ENCODE assay signal across 8 mouse cellular contexts in the genomic region with DNA sequence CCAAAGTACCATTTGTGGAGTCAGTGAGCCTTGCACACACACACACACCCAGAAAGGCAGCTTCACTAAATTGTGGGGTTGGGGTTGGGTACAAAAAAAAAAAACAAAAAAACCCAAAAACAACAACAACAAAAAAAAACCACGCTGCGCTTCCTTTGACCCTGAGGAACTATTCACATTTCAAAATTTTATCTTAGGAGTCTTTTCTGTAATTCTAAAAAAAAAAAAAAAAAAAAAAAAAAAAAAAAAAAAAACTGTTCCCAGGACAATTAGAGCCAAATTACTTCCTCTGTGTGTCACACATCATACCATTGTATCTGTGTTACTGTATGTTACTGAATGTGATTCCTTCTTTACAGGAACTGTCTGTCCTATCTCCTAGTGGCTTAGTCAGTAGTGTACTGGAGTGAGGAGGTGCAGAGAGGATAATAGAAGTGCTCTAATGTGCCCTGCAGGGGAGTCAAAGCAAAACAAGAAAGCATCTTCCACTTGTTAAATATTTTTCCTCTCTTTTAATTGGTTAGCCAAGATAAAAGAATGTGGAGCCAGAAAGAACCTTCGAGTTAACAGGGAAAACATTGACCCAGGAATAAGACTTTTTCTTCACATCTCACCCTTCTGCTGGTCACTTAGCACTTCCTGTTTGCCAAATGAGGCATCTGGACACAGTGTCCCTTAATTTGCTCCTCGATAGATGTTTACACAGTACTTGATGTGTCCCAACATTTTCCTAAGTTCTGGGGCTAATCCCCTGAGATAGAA. TPM values are rescaled to one million over a fixed set of nuclear protein-coding genes. Genes with fewer than 3 reads are reported as not detected.
DNase-seq lines count a peak whose midpoint lies in the region; ATAC-seq and TF ChIP-seq lines count a peak whose summit lies in the region.

No protein-coding gene starts in this region.

- intact Hi-C loops in left cerebral cortex, postnatal 10 days (cut with DNase I), result loop anchor here (5.0 kb wide), 1 partner anchor 182 kb away; no protein-coding TSS in a partner anchor

- peaks cover 0 to 23% of the 10 kb centered on the region in 2 experiments for H3K36me3 ChIP-seq in CH12.LX (replicated peaks in 1 of 2; ENCODE audit: control insufficient read depth in 1 of 2, insufficient read depth in 1 of 2, low read length in 1 of 2)
- H3K36me3 ChIP-seq in forebrain, embryonic 14.5 days (ENCODE audit: control insufficient read depth, insufficient read depth, low read length), result peaks cover 3% of the 10 kb centered on the region; the same call in 1 of the 2 replicates
- H3K36me3 ChIP-seq in limb, embryonic 12.5 days, result peaks cover 13% of the 10 kb centered on the region

- ATAC-seq in forebrain, embryonic 14.5 days, result no peak
- ATAC-seq in limb, embryonic 12.5 days (ENCODE audit: insufficient number of reproducible peaks, insufficient read depth, low FRiP score, low TSS enrichment, low read depth), result no peak

- TF ChIP-seq POLR2A in cerebellum, adult 2 months (IDR thresholded peaks at IDR 0.05; ENCODE audit: borderline replicate concordance, insufficient read depth, low read length), result no peak
- no peak; the same call in 1 of the 2 replicates for TF ChIP-seq POLR2A in CH12.LX (IDR thresholded peaks at IDR 0.05; ENCODE audit: low read depth, low read length)
- no peak for TF ChIP-seq POLR2A in olfactory bulb, adult 2 months (IDR thresholded peaks at IDR 0.05; ENCODE audit: insufficient read depth, low read depth, low read length)

- in situ Hi-C loops in CH12.LX (cut with MboI; ENCODE audit: low pct_ligation_motif_present, low pct_unique_long_range_greater_than_20kb, low sequenced_read_pairs), result no loop called here

- no peaks in the 10 kb centered on the region for H3K9me3 ChIP-seq in CH12.LX (replicated peaks; ENCODE audit: low read length)
- no peaks in the 10 kb centered on the region for H3K9me3 ChIP-seq in forebrain, embryonic 14.5 days (replicated peaks; ENCODE audit: control insufficient read depth, low read length)
- H3K9me3 ChIP-seq in limb, embryonic 12.5 days, result no peaks in the 10 kb centered on the region

- peak overlapping the region; percentile 62 for H3K4me2 ChIP-seq in CH12.LX (ENCODE audit: insufficient read depth, low read depth, poor library complexity, severe bottlenecking)
- H3K4me2 ChIP-seq in forebrain, embryonic 14.5 days (ENCODE audit: low read length), result peak overlapping the region; percentile 69
- H3K4me2 ChIP-seq in limb, embryonic 12.5 days, result peak overlapping the region; percentile 61

- no peaks in the 10 kb centered on the region for H3K27me3 ChIP-seq in cerebellum, adult 2 months (ENCODE audit: control insufficient read depth, insufficient read depth, low read length)
- H3K27me3 ChIP-seq in CH12.LX (replicated peaks), result no peaks in the 10 kb centered on the region
- no peaks in the 10 kb centered on the region for H3K27me3 ChIP-seq in forebrain, embryonic 14.5 days (replicated peaks; ENCODE audit: control insufficient read depth, insufficient read depth, low read length)
- no peaks in the 10 kb centered on the region for H3K27me3 ChIP-seq in limb, embryonic 12.5 days

- TF ChIP-seq CTCF in cerebellum, adult 2 months (IDR thresholded peaks at IDR 0.05; ENCODE audit: borderline replicate concordance, insufficient read depth, low read depth, low read length), result no peak
- TF ChIP-seq CTCF in CH12.LX (conservative IDR thresholded peaks at IDR 0.05 in 1 of 2, IDR thresholded peaks at IDR 0.05 in 1 of 2; ENCODE audit: low read depth in 2 of 2, low read length in 2 of 2), result no peak
- TF ChIP-seq CTCF in olfactory bulb, adult 2 months (IDR thresholded peaks at IDR 0.05; ENCODE audit: insufficient read depth, low read depth, low read length), result no peak

- 0 out of 2 replicates have a peak overlapping the region, but pooled peaks have one; percentile 57 for H3K27ac ChIP-seq in cerebellum, adult 2 months (ENCODE audit: insufficient read depth, low read length)
- H3K27ac ChIP-seq in CH12.LX (ENCODE audit: insufficient read depth, low read depth), result no peak overlapping the region
- no peak overlapping the region for H3K27ac ChIP-seq in forebrain, embryonic 14.5 days (ENCODE audit: low read depth, low read length)
- H3K27ac ChIP-seq in limb, embryonic 12.5 days, result peak overlapping the region; percentile 99; the same call in 1 of the 2 replicates
- peak overlapping the region; percentile 61; the same call in 1 of the 2 replicates for H3K27ac ChIP-seq in olfactory bulb, adult 2 months (ENCODE audit: insufficient read depth, low read depth, low read length)

- DNase-seq in cerebellum, adult 2 months, result no peak
- no peak for DNase-seq in cerebellum, adult 11 months
- DNase-seq in CH12.LX (ENCODE audit: extremely low read depth), result peak; percentile 41
- DNase-seq in forebrain, embryonic 14.5 days (ENCODE audit: low spot score), result peak; percentile 20
- DNase-seq in left cerebral cortex, postnatal 10 days (ENCODE audit: extremely low spot score in 1 of 2, low spot score in 2 of 2), result no peak
- no peak for DNase-seq in ovary, postnatal 10 days (ENCODE audit: low spot score)

- TF ChIP-seq EP300 in CH12.LX (IDR thresholded peaks at IDR 0.05; ENCODE audit: low read length), result 0 out of 2 replicates have a peak, but pooled peaks have one; percentile 13

- H3K9ac ChIP-seq in CH12.LX (ENCODE audit: insufficient read depth, low read depth), result peak overlapping the region; percentile 86
- peak overlapping the region; percentile 98 for H3K9ac ChIP-seq in forebrain, embryonic 14.5 days (ENCODE audit: low read length)
- peak overlapping the region; percentile 99 for H3K9ac ChIP-seq in limb, embryonic 12.5 days (replicated peaks)

- H3K4me3 ChIP-seq in cerebellum, adult 2 months (replicated peaks; ENCODE audit: insufficient read depth, low read depth, low read length), result peak overlapping the region; percentile 96
- peak overlapping the region; percentile 88 to 99 (median 97) for H3K4me3 ChIP-seq in CH12.LX (replicated peaks in 1 of 3; ENCODE audit: low read depth in 2 of 3, low read length in 2 of 3, poor library complexity in 1 of 3)
- peak overlapping the region; percentile 96 for H3K4me3 ChIP-seq in forebrain, embryonic 14.5 days (ENCODE audit: low read depth, low read length)
- H3K4me3 ChIP-seq in limb, embryonic 12.5 days (replicated peaks), result peak overlapping the region; percentile 98
- H3K4me3 ChIP-seq in olfactory bulb, adult 2 months (ENCODE audit: insufficient read depth, low read depth, low read length), result peak overlapping the region; percentile 57

- TF ChIP-seq RAD21 in CH12.LX (IDR thresholded peaks at IDR 0.05; ENCODE audit: low read depth, low read length), result no peak

- 11% methylated on average over 4 of the region's 4 CpGs for WGBS in cerebellum, adult 2 months
- 31% methylated on average over 4 of the region's 4 CpGs for WGBS in forebrain, embryonic 14.5 days
- WGBS in limb, embryonic 12.5 days, result 33% methylated on average over 4 of the region's 4 CpGs
- whole genome bisulfite sequencing in olfactory bulb, adult 2 months, result 3% methylated on average over 4 of the region's 4 CpGs

- dilution Hi-C loops in CH12.LX (cut with MboI; ENCODE audit: extremely low pct_ligation_motif_present, extremely low pct_unique_long_range_greater_than_20kb, low sequenced_read_pairs), result no loop called here

- peaks cover 48% of the 10 kb centered on the region for H3K79me2 ChIP-seq in CH12.LX (replicated peaks; ENCODE audit: control insufficient read depth, extremely low read depth, insufficient read depth, poor library complexity, severe bottlenecking)

- H3K4me1 ChIP-seq in cerebellum, adult 2 months (ENCODE audit: control insufficient read depth, insufficient read depth, low read length), result peaks cover 4% of the 10 kb centered on the region
- H3K4me1 ChIP-seq in CH12.LX (ENCODE audit: control insufficient read depth in 1 of 2, insufficient read depth in 2 of 2), result peaks cover 18 to 36% of the 10 kb centered on the region in 2 experiments
- peaks cover 25% of the 10 kb centered on the region for H3K4me1 ChIP-seq in forebrain, embryonic 14.5 days (ENCODE audit: control insufficient read depth, insufficient read depth, low read length)
- peaks cover 19% of the 10 kb centered on the region for H3K4me1 ChIP-seq in limb, embryonic 12.5 days (replicated peaks)
- H3K4me1 ChIP-seq in olfactory bulb, adult 2 months (ENCODE audit: control insufficient read depth, insufficient read depth, low read length), result peaks cover 7% of the 10 kb centered on the region

TF ChIP-seq in CH12.LX, 34 proteins besides CTCF, POLR2A, EP300 and RAD21 (continues in another document):
- TF ChIP-seq BHLHE40 (IDR thresholded peaks at IDR 0.05; ENCODE audit: low read depth, low read length), result no peak

RNA-seq across cellular contexts. Expression of a gene that starts 1.5 kb away (rescaled TPM):
- polyA plus RNA-seq in cerebellum, adult 2 months (2012; rRNA removed), result 30.7 and 32.8 TPM in 2 replicates
- 28.4 and 31.3 TPM in 2 replicates for total RNA-seq in CH12.LX (2012; rRNA removed)
- 29.0 and 30.8 TPM in 2 replicates for total RNA-seq in CH12.LX (2014; rRNA removed)
- polyA plus RNA-seq in CH12.LX (2012; ENCODE audit: insufficient read length, low read depth), result 15.9 and 17.4 TPM in 2 replicates
- 40.7 and 53.0 TPM in 2 replicates for polyA plus RNA-seq in forebrain, embryonic 14.5 days (2014; fragmentation: Nextera tagmentation; extraction: Ambion mirVana)
- polyA plus RNA-seq in limb, embryonic 12.5 days (2016; fragmentation: Nextera tagmentation; extraction: Ambion mirVana), result 66.7 and 71.9 TPM in 2 replicates
- polyA plus RNA-seq in olfactory bulb, adult 2 months (2012; ENCODE audit: insufficient read depth, insufficient read length, low replicate concordance, missing spikeins), result 87.2 TPM in 1 of 2 replicates, not detected in the other
- total RNA-seq in left cerebral cortex, postnatal 10 days (2021), result 100 to 1,000 TPM; 101 to 114 TPM

RNA-seq across cellular contexts. Expression of a gene that starts 8.7 kb away (rescaled TPM):
- 0.15 and 0.21 TPM in 2 replicates for polyA plus RNA-seq in cerebellum, adult 2 months (2012; rRNA removed)
- total RNA-seq in CH12.LX (2012; rRNA removed) (0.17 TPM in 1 of 2 replicates, not detected in the other), CH12.LX (2014; rRNA removed) (0.51 TPM in 1 of 2 replicates, not detected in the other)
- polyA plus RNA-seq in CH12.LX (2012; ENCODE audit: insufficient read length, low read depth), result 0.22 TPM in 1 of 2 replicates, not detected in the other
- polyA plus RNA-seq in forebrain, embryonic 14.5 days (2014; fragmentation: Nextera tagmentation; extraction: Ambion mirVana), result 0.20 TPM in 1 of 2 replicates, not detected in the other
- 0.19 TPM in 2 replicates for polyA plus RNA-seq in limb, embryonic 12.5 days (2016; fragmentation: Nextera tagmentation; extraction: Ambion mirVana)
- polyA plus RNA-seq in olfactory bulb, adult 2 months (2012; ENCODE audit: insufficient read depth, insufficient read length, low replicate concordance, missing spikeins), result not detected in 2 replicates
- under 1 TPM in 1 of 2 experiments, not detected in 1; 0.32 TPM for total RNA-seq in left cerebral cortex, postnatal 10 days (2021)

RNA-seq across cellular contexts. Expression of a gene that starts 46.6 kb away (rescaled TPM):
- 0.51 and 0.54 TPM in 2 replicates for polyA plus RNA-seq in cerebellum, adult 2 months (2012; rRNA removed)
- total RNA-seq in CH12.LX (2012; rRNA removed) (0.04 and 0.08 TPM in 2 replicates), CH12.LX (2014; rRNA removed) (0.11 TPM in 1 of 2 replicates, not detected in the other)
- 0.05 and 0.09 TPM in 2 replicates for polyA plus RNA-seq in CH12.LX (2012; ENCODE audit: insufficient read length, low read depth)
- polyA plus RNA-seq in forebrain, embryonic 14.5 days (2014; fragmentation: Nextera tagmentation; extraction: Ambion mirVana), result 4.2 and 5.1 TPM in 2 replicates
- polyA plus RNA-seq in limb, embryonic 12.5 days (2016; fragmentation: Nextera tagmentation; extraction: Ambion mirVana), result 1.5 and 2.0 TPM in 2 replicates
- not detected in 2 replicates for polyA plus RNA-seq in olfactory bulb, adult 2 months (2012; ENCODE audit: insufficient read depth, insufficient read length, low replicate concordance, missing spikeins)
- total RNA-seq in left cerebral cortex, postnatal 10 days (2021), result 1 to 10 TPM; 1.3 to 1.4 TPM

Comparison
In these comparisons a context has a peak if more than half of its experiments do, and no peak if none do; other contexts are left out.
1. DNase-seq: peak in CH12.LX (single experiment) and forebrain, embryonic 14.5 days (single experiment); none in cerebellum, adult 2 months (0 of 2), cerebellum, adult 11 months (single experiment), left cerebral cortex, postnatal 10 days (0 of 2) and ovary, postnatal 10 days (single experiment).
2. H3K27ac ChIP-seq: peak in cerebellum, adult 2 months (single experiment), limb, embryonic 12.5 days (single experiment) and olfactory bulb, adult 2 months (single experiment); none in CH12.LX (single experiment) and forebrain, embryonic 14.5 days (single experiment).
3. Peak in every context shown above with its lines, with median percentiles within 50 percentile points of each other: H3K4me3 ChIP-seq, H3K4me2 ChIP-seq and H3K9ac ChIP-seq.